Mouse (Mus musculus) heart, postnatal 0 days (tissue): ENCODE data around the gene Fhl4. TPM values are rescaled to one million over a fixed set of nuclear protein-coding genes. Genes with fewer than 3 reads are reported as not detected.

Source experiments
- ATAC-seq: fragments of 200-750 bp; cut with Nextera tagmentation; 2 replicates; pipeline ENCODE4 v1.8.0; 2017; ENCODE audit warnings: low read depth, moderate number of reproducible peaks, moderate library complexity; ENCODE audit not compliant: insufficient read depth
- DNase-seq: peaks from one replicate; pipeline ENCODE4 v3.0.0-alpha.2; 2016; ENCODE audit warnings: low spot score
- H3K27ac ChIP-seq: fragments of 300-500 bp; sonication (generic); 2 replicates; pipeline ENCODE4 v1.5.1; 2014; ENCODE audit warnings: low read depth, mild to moderate bottlenecking
- H3K27me3 ChIP-seq: fragments of 300-500 bp; sonication (generic); 2 replicates; pipeline ENCODE4 v1.6.1; 2014; ENCODE audit warnings: low read length, mixed read lengths; ENCODE audit not compliant: control insufficient read depth, insufficient read depth
- H3K36me3 ChIP-seq: fragments of 300-500 bp; sonication (generic); replicated peaks from 2 replicates; pipeline ENCODE4 v1.6.1; 2014; ENCODE audit warnings: low read length, mixed read lengths; ENCODE audit not compliant: control insufficient read depth, insufficient read depth
- H3K4me1 ChIP-seq: fragments of 300-500 bp; sonication (generic); 2 replicates; pipeline ENCODE4 v1.6.1; 2014; ENCODE audit warnings: antibody characterized with exemption; ENCODE audit not compliant: control insufficient read depth, insufficient read depth
- H3K4me2 ChIP-seq: fragments of 300-500 bp; sonication (generic); 2 replicates; pipeline ENCODE4 v1.6.1; 2014; ENCODE audit warnings: low read depth, mild to moderate bottlenecking, low read length, moderate library complexity
- H3K4me3 ChIP-seq: fragments of 300-500 bp; sonication (generic); 2 replicates; pipeline ENCODE4 v1.5.1; 2014; ENCODE audit warnings: low read depth, low read length
- H3K9ac ChIP-seq: fragments of 300-500 bp; sonication (generic); replicated peaks from 2 replicates; pipeline ENCODE4 v1.6.1; 2014; ENCODE audit warnings: low read depth, low read length, mixed read lengths
- H3K9me3 ChIP-seq: fragments of 300-500 bp; sonication (generic); replicated peaks from 2 replicates; pipeline ENCODE4 v1.6.1; 2016; ENCODE audit warnings: low read length; ENCODE audit not compliant: control insufficient read depth
- CTCF ChIP-seq: IDR thresholded peaks from 2 replicates; pipeline ENCODE4 v1.5.1; 2016; ENCODE audit warnings: antibody characterized with exemption, control low read depth, low read depth
- EP300 ChIP-seq: IDR thresholded peaks from 2 replicates; pipeline ENCODE4 v1.6.1; 2016; ENCODE audit warnings: antibody characterized with exemption, low read depth
- WGBS: fragments of 180-500 bp; shearing (Covaris S2); extraction: QIAGEN DNeasy Blood & Tissue Kit; methylation state at CpG from one replicate; pipeline ENCODE4 v1.1.7; 2014; 5-methylcytosine and 5-hydroxymethylcytosine counted together
- polyA plus RNA-seq: library from polyadenylated mRNA; unstranded; fragments of >200 nt; fragmentation: Nextera tagmentation; extraction: Ambion mirVana; gene quantifications from 2 replicates; pipeline ENCODE4 v1.2.1, GENCODE M21; 2015
- total RNA-seq: library from RNA; depleted of rRNA; stranded (reverse); fragments of >200 nt; gene quantifications from 2 replicates; pipeline ENCODE4 v1.2.3, GENCODE M21; 2014; ENCODE audit warnings: low replicate concordance; rRNA removed

The Fhl4 gene
- total RNA-seq (0.15 and 0.70 TPM in 2 replicates), polyA plus RNA-seq (1.6 TPM in 2 replicates)

DNA sequence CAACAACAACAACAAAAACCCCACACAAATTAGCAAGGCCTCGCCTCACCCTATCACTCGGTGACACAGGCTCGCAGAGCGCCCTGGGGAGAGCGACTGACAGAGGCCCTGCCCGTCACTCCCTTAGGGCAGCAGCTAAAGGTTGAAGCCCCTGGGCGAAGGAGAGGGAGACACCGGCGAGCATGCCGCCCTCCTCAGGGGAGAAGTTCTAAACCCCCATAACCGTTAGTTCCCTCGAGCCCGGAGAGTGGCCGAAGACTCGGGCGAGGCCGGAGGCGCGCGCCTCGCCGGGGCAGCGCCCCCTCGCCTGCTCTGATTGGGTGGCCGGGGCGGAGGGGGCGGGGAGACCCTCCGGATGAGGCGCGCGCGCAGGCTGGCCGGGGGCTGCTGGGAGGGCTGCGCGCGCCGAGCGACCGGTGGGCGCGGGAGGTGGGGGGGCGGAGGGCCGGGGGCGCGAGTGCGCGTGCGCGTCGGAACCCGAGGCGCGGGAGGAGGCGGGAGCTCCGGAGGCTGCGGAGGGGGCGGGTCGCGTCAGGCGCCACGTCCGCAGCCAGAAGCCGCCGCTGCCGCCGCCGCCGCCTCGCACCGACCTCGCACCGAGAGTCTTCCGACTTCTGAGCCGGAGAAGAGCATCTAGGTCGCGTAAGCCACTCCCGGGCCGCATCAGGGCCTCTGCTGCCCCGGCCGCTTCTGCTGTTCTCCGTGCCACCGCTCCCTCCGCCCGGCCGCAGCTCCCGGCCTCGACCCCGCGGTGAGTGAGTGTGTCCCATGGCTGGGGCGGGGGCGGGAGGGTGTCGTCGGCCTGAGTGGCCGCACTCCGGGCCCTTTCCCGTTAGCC is at the start of gene Fhl4, which contains the start of gene Tmem263:
Gene Fhl4 (minus strand): TSS at position 249 of the 838 bp plus-strand sequence.
Gene Tmem263 (plus strand): TSS at position 381 of the 838 bp plus-strand sequence.
- Histone ChIP-seq H3K4me1 (peaks cover 9% of the 10 kb centered on the region), H3K27me3 (no peaks in the 10 kb centered on the region), H3K9ac (peak within 1 kb of the TSS; percentile 80), H3K27ac (peak within 1 kb of the TSS; percentile 92), H3K4me3 (peak within 1 kb of the TSS; percentile 98), H3K9me3 (no peaks in the 10 kb centered on the region), H3K36me3 (no peaks in the 10 kb centered on the region), H3K4me2 (peak within 1 kb of the TSS; percentile 93)
- under 1% methylated on average over 68 of the region's 96 CpGs for WGBS
- TF ChIP-seq EP300 (peak; percentile 59; the same call in 1 of the 2 replicates), CTCF (no peak)
- ATAC-seq (peak; percentile 98), DNase-seq (peak; percentile 86)

DNA sequence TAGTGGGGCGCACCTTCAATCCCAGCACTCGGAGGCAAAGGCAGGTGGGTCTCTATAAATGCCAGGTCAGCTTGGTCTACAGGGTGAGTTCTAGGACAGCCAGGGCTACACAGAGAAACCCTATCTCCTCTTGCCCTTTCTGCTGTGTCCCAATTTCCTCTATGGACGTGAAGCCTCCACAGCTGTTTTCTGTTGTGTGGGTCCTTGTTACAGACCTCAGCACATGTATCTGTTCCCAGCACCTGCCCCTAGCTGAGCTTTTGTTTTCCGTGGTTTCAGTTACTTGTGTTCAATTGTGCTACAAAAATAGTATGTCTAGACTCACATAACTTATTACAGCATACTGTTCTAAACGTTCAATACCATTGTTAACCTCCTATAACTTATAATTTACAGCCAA is 46.9 kb upstream of the Fhl4 start:
- H3K4me3 ChIP-seq: no peak overlapping the region
- 78% methylated on average over 5 of the region's 5 CpGs for WGBS
- no peak overlapping the region for H3K9ac ChIP-seq
- H3K27ac ChIP-seq: no peak overlapping the region
- no peaks in the 10 kb centered on the region for H3K9me3 ChIP-seq
- H3K4me2 ChIP-seq: no peak overlapping the region
- no peak for TF ChIP-seq CTCF
- TF ChIP-seq EP300: no peak
- no peak for ATAC-seq
- no peaks in the 10 kb centered on the region for H3K4me1 ChIP-seq
- peaks cover 36% of the 10 kb centered on the region for H3K36me3 ChIP-seq
- DNase-seq: no peak
- no peaks in the 10 kb centered on the region for H3K27me3 ChIP-seq

DNA sequence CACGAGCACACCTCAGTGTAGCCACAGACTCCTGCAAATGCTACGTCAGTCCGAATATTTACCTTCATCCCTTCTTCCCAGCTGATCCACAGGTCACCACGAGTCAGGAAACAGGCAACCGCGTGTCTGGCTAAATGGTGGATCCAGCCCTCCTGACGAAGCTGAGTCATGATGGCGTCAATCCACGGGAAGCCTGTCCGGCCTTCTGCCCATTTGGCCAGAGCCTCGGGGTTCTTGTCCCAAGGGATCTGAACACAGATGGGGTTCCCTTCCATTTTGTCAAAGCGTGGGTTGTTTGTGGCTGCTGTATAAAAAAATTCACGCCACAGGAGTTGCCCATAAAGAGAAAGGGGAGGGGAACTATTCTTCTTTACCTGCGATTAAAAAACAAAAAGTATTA is 44.0 kb upstream of the Fhl4 start:
- H3K27ac ChIP-seq: no peak overlapping the region
- DNase-seq (no peak), ATAC-seq (no peak)
- H3K4me2 ChIP-seq: no peak overlapping the region
- WGBS: 82% methylated on average over 14 of the region's 14 CpGs
- H3K36me3 ChIP-seq: peaks cover 56% of the 10 kb centered on the region
- TF ChIP-seq EP300 (no peak), CTCF (no peak)
- no peaks in the 10 kb centered on the region for H3K9me3 ChIP-seq
- H3K4me1 ChIP-seq: no peaks in the 10 kb centered on the region
- H3K4me3 ChIP-seq: no peak overlapping the region
- no peak overlapping the region for H3K9ac ChIP-seq
- no peaks in the 10 kb centered on the region for H3K27me3 ChIP-seq

DNA sequence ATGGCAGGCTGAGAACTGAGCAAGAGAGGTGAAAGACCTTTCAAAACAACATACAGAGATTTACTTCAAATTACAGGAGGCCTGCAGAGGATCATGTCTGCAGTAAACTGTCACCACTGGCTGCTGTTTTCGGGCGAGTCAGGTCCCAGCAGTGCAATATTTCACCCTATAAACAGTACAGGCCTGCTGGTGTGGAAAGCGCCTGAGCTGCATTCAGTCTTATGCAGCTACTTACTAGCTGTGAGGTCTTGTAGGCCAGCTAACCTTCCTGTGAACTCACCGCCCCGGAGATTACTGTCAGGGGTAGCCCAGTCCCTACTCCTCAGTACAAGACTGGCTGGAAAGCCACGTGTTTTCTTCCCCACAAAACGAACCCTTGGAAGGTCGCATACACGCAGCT is 39.2 kb upstream of the Fhl4 start:
- WGBS: 57% methylated on average over 9 of the region's 9 CpGs
- Histone ChIP-seq H3K9ac (no peak overlapping the region), H3K27ac (no peak overlapping the region), H3K4me3 (no peak overlapping the region), H3K9me3 (no peaks in the 10 kb centered on the region), H3K4me1 (no peaks in the 10 kb centered on the region), H3K36me3 (peaks cover 37% of the 10 kb centered on the region), H3K27me3 (no peaks in the 10 kb centered on the region), H3K4me2 (no peak overlapping the region)
- DNase-seq (no peak), ATAC-seq (no peak)
- TF ChIP-seq CTCF (no peak), EP300 (no peak)

DNA sequence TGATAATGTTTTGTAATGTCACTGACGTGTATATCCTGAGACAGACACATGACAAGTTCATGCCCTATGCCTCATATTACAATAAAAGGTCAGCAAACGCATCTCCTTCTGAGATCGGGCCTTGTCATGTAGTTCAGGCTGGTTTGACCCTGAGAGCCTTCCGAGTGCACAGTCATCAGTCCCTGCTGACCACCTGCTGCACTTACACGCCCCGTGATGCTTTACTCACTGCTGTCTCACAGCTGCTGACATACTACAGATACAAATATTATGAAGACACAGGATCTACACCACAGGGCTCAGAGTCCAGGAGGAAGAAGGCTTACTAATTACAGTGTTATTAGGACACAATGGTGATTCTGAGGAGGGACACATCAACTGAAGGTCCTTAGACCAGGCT is 34.3 kb upstream of the Fhl4 start:
- Histone ChIP-seq H3K27me3 (no peaks in the 10 kb centered on the region), H3K27ac (no peak overlapping the region), H3K9me3 (no peaks in the 10 kb centered on the region), H3K4me3 (no peak overlapping the region), H3K4me1 (no peaks in the 10 kb centered on the region), H3K4me2 (no peak overlapping the region), H3K36me3 (peaks cover 14% of the 10 kb centered on the region; the same call in 1 of the 2 replicates), H3K9ac (no peak overlapping the region)
- ATAC-seq: no peak
- DNase-seq: no peak
- TF ChIP-seq EP300 (no peak), CTCF (no peak)
- 83% methylated on average over 6 of the region's 6 CpGs for WGBS
